Mouse (Mus musculus): Measurements from ENCODE around the gene Creb3.

GRCm38 (mm10) chr4:43536031-43536430 is 26.1 kb upstream of the Creb3 start:
- TF ChIP-seq CTCF (conservative IDR thresholded peaks at IDR 0.05; ENCODE audit: insufficient read depth, insufficient read length, low read depth, low read length) (no peak), POLR2A (IDR thresholded peaks at IDR 0.05; ENCODE audit: low read depth, low read length) (no peak)
